Mouse (Mus musculus): ENCODE measurements around the gene Igsf8.

Gene Igsf8

DNA sequence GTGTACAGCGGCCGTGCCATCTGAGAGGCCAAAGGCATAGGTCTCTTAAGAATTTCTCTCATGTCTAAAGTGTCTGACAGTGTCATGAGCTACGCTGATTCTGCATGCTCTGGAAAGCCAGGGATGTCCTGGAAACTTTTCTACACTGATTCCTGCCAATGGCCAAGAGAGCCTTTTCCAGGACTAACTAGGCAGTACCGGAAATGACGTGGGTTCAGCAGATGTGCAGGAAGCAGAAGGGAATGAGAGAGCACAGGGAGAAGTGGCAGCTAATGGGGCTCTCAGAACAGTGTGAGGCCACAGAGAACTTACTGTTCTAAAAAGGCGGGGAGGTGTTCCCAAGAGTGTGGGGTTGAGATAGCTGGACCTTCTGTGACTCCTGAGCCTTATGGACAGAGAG is 11.9 kb downstream of the Igsf8 start:
- DNase-seq (ENCODE audit: low spot score in 2 of 2): no peak

GRCm38 (mm10) chr1:172274116-172274515 is 12.7 kb downstream of the Igsf8 start:
- no peak for DNase-seq (ENCODE audit: low spot score in 2 of 2)

DNA sequence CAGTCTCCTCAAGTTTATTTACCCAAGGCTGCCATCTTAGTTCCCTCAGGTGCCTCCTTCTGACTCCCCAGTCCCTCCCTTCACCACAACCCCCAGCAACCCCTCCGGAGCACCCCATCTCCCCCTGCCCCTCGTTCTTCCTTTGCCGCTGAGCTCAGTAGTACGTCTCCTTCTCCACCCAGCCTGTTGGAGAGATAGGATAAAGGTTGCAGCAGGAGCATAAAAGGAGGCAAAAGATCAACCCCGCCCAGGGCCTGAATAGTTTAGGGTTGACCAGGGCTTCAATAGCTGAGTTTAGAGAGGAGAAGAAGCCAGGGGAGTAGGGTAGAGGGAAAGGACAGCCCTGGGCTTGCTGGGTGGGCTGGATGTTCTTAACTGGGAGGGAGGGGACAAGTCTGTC is 13.1 kb downstream of the Igsf8 start:
- DNase-seq (ENCODE audit: low spot score in 2 of 2): no peak

DNA sequence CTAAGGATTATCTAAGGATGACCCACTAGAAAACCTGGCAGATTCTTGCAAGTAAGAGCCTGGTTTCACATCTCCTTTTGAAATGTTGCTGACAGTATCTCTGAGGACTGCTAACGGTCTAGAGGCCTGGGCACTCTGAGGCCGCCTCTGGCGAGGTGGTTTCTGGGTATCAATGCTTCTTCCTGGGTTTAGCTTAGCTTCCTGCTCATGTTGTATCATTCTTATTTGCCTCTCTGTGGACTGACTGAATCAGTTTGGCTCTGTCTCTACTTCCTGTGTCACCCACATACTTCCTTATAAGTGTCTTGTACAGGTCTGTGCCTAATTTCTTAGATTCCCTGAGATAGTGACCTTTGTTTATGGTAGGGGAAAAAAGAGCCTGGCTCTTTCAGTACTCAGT is 15.7 kb downstream of the Igsf8 start:
- DNase-seq (ENCODE audit: low spot score in 2 of 2): no peak

- DNase-seq (ENCODE audit: low spot score in 2 of 2): no peak
Observed at GRCm38 (mm10) chr1:172278328-172278727, 16.9 kb downstream of the Igsf8 start.

DNA sequence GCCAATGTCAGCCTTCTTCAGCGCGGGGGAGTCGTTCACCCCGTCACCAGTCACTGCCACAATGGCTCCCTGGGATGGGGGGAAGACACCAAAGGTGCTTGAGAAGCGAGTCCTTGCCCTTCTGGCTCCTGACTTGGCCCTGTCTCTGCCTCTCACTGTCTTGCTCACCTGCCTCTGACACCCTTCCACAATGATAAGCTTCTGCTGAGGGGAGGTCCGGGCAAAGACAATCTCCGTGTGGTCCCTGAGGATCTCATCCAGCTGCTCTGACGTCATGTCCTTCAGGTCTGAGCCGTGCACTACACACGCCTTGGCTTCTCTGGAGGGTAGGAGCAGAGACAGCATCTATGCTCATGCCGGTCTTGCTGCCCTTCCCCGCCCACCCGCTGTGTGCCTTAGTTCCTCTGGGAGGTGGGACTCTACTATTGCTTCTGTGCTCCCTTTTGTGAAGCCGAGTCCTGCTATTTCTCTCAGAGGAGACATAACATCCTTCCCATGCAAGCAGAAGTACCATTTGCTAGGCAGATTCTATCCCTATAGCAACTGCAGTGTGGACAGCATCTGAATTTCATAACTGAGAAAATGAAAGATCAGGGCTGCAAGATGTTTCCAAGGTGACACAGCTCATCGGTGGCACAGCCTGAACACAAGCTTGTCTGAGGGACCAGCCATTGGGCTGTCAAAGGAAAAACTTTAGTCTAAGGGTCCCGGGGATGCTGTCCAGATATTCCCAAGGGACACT is 18.5 kb downstream of the Igsf8 start:
- DNase-seq (ENCODE audit: low spot score in 2 of 2): no peak

DNA sequence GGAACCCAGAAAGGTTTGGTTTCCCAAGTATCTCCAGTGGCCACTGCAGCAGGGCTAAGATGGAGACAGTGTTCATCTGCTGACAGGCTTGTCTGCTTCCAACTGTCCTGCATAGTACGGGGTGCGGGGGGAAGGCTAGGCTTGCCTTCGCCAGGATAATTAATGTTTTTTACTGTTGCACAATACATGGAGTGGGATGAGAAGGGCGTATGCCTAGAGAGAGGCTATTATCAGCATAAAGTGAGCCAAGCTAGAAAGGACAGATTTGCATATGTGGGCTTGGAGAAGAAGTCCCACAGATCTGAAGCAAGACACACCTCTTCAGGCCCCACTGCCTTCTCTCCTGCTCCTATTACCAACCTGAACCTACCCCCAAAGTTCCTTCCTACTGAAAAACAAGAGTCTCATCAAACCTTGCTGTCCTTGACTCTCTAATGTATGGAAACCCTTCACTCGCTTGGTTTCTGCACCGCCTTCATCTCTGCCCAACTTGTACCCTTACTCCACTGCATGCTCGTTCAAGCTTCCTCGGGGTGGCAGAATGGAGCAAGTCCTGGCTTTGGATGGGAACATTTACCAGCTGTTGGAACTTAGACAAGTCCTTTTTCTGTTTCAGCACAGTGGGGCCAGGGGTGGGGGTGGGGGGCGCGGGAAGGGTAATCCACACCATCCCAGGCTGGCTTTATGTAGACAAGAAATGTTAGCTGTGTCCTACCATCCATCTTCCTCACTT is 20.2 kb downstream of the Igsf8 start:
- peak in 1 of 2 experiments; percentile 49 for DNase-seq (ENCODE audit: low spot score in 2 of 2)

- DNase-seq (ENCODE audit: low spot score in 2 of 2): no peak
Observed at GRCm38 (mm10) chr1:172283073-172283472, 21.6 kb downstream of the Igsf8 start.

- no peak for DNase-seq (ENCODE audit: low spot score in 2 of 2)
Observed at GRCm38 (mm10) chr1:172284221-172284620, 22.8 kb downstream of the Igsf8 start.

- no peak for DNase-seq (ENCODE audit: low spot score in 2 of 2)
Observed at GRCm38 (mm10) chr1:172286740-172287139, 25.3 kb downstream of the Igsf8 start.

- no peak for DNase-seq (ENCODE audit: low spot score in 2 of 2)
Observed at GRCm38 (mm10) chr1:172288900-172289616, 27.6 kb downstream of the Igsf8 start.

DNA sequence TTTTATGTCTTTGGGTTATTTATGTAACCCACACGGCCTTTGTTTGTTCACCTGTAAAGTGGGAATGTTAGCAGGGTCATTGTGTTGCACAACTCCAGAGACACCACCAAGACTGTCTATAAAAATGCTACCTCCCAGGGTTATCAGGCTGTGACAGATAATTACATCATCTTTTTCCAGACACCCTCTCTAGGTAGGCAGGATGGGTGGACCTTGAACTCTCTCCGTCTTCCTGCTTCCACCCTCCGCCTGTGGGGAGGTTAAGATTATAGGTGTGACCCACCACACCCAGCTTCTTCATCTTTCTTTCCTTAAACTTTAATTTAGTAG is 28.1 kb downstream of the Igsf8 start:
- DNase-seq (ENCODE audit: low spot score in 2 of 2): no peak

GRCm38 (mm10) chr1:172292880-172293279 is 31.4 kb downstream of the Igsf8 start:
- no peak for DNase-seq (ENCODE audit: low spot score in 2 of 2)

- DNase-seq (ENCODE audit: low spot score in 2 of 2): no peak
Observed at GRCm38 (mm10) chr1:172293449-172293848, 32.0 kb downstream of the Igsf8 start.

DNA sequence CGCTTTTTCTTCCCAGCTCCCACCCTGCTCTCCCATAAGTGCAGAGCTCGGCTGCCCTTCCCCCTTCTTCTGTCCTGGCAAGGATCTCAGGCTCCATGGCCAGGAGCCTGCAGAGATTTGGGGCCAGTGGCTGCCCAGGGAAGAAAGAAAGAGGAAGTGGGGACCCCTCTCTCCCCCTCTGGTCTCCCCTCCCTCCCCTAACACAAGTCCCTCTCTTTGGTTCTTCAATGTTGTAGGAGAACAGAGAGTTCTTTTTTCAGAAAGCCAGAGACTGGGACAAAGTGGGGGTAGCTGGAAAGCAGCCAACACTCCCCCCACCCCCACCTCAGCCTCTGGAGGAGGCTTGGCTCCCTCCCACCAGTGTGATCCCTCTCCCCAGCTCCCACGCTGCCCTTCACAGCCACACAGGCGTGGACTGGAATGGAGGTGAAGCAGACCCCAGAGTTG is 34.3 kb downstream of the Igsf8 start:
- DNase-seq (ENCODE audit: low spot score in 2 of 2): no peak

GRCm38 (mm10) chr1:172296816-172297510 is 35.5 kb downstream of the Igsf8 start:
- peak in 1 of 2 experiments; percentile 48 for DNase-seq (ENCODE audit: low spot score in 2 of 2)

- peak in 1 of 2 experiments; percentile 50 for DNase-seq (ENCODE audit: low spot score in 2 of 2)
Observed at GRCm38 (mm10) chr1:172297611-172298537, 36.4 kb downstream of the Igsf8 start, which contains the start of gene Atp1a2. Atp1a2 (minus strand) TSS chr1:172298064.

DNA sequence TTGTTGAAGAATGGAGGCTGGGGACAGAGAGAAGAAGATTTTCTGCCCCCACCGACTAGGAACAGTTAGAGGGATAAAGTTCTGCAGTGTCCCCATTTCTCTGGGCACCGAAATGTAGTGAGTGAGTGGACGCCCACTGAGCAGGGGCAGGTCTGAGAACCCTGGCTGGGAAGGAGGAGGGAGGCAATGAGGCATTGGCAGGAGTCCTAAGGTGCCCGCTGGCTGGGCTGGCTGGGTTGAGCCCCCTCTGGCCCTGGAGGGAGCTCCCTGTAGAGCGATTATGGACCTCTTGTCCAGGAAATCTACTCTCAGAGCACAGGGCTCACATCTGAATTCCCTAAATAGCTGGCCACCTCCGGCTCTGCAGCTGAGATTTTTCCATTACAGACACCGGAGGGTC is 38.1 kb downstream of the Igsf8 start:
- no peak for DNase-seq (ENCODE audit: low spot score in 2 of 2)

DNA sequence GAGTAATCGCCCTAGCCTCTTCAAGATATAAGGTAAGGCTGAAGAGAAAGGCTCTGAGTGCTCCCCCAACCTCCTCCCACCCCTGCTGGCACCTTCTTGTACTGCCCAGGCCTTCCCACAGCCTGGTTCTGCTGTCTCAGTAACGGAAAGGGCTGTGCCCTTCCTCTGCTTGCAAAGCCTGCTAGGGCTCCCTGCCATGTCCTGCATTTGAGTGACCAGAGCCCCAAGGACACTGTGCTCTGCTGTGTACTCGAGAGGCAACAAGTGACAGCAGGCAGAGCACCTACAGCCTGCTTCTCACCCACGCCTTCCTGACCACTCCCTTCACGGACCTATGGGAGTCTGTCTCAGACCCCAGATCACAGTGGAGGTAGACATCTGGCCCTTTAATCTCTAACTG is 38.8 kb downstream of the Igsf8 start:
- DNase-seq (ENCODE audit: low spot score in 2 of 2): no peak

DNA sequence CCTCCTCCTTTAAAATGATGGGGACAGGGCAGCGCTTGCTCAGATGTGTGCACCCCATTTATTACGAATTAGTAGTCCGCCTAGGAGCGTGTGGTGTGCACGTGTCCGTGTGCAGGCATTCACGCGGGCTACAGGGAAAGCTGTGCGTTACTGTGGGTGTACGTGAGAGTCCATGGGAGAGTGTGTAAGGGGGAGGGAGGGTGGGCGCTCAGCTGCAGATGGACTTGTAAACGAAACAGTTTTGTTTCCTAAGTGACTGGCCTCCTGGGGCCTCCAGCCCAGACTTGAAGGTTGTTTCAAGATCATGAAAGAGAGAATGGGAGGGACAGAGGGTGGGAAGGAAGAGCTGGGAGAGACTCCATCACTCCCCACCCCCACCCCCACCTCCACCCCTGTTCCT is 39.7 kb downstream of the Igsf8 start:
- no peak for DNase-seq (ENCODE audit: low spot score in 2 of 2)

DNA sequence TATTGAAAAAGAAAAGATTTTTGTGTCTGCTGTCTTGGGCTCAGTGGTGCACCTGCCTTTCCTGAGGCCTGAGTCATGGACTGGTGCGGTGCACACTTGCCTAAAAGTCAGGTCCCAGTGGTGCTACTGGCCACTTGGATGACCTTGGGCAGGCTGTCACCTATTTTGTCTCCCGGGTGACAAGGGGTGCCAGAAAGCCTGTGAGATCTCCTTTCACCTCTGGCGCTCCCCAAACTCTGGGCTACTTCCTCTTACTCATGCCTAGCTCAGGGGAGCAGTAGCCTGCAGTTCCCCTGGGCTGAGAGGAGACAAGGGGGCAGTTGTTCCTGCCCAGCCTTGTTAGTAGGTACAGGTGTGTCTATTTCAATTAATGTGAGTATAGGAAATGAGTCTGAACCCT is 40.9 kb downstream of the Igsf8 start:
- DNase-seq (ENCODE audit: low spot score in 2 of 2): no peak
